Mouse (Mus musculus) thymus, adult 2 months (tissue): ENCODE results near the gene Rock2. TPM values are rescaled to one million over a fixed set of nuclear protein-coding genes. Genes with fewer than 3 reads are reported as not detected.

Experiments
- DNase-seq: peaks from one replicate; pipeline ENCODE4 v3.0.0; 2021
- H3K27ac ChIP-seq: fragments of 200-500 bp; 2 replicates; pipeline ENCODE4 v1.5.1; 2012; ENCODE audit warnings: low read length, control low read depth; ENCODE audit not compliant: control insufficient read depth, insufficient read depth
- H3K27me3 ChIP-seq: fragments of 200-500 bp; 2 replicates; pipeline ENCODE4 v1.6.1; 2012; ENCODE audit warnings: mild to moderate bottlenecking, low read length, moderate library complexity, mixed read lengths; ENCODE audit not compliant: control insufficient read depth, insufficient read depth
- H3K36me3 ChIP-seq: fragments of 200-500 bp; 2 replicates; pipeline ENCODE4 v1.6.1; 2012; ENCODE audit warnings: mild to moderate bottlenecking, low read length, moderate library complexity; ENCODE audit not compliant: control insufficient read depth, insufficient read depth
- H3K4me1 ChIP-seq: fragments of 200-500 bp; replicated peaks from 2 replicates; pipeline ENCODE4 v1.6.1; 2012; ENCODE audit warnings: low read length; ENCODE audit not compliant: control insufficient read depth, insufficient read depth
- H3K4me3 ChIP-seq: fragments of 200-500 bp; 2 replicates; pipeline ENCODE4 v1.5.1; 2012; ENCODE audit warnings: mild to moderate bottlenecking, low read length, control low read depth, moderate library complexity; ENCODE audit not compliant: control insufficient read depth, insufficient read depth
- CTCF ChIP-seq: fragments of 200-500 bp; IDR thresholded peaks from 2 replicates; pipeline ENCODE4 v1.5.1; 2012; ENCODE audit warnings: mild to moderate bottlenecking, control low read depth, low read length, moderate library complexity, borderline replicate concordance; ENCODE audit not compliant: control insufficient read depth, poor library complexity, insufficient read depth; ENCODE audit errors: extremely low read depth
- POLR2A ChIP-seq: fragments of 200-500 bp; IDR thresholded peaks from 2 replicates; pipeline ENCODE4 v1.6.1; 2012; ENCODE audit warnings: mild to moderate bottlenecking, low read length, control low read depth, moderate library complexity; ENCODE audit not compliant: control insufficient read depth, poor library complexity, insufficient read depth; ENCODE audit errors: extremely low read depth
- WGBS: fragments of 180-500 bp; shearing (Covaris S2); methylation state at CpG from one replicate; pipeline ENCODE4 v1.1.7; 2018; 5-methylcytosine and 5-hydroxymethylcytosine counted together
- polyA plus RNA-seq: library from polyadenylated mRNA; depleted of rRNA; stranded (reverse); fragments of >200 nt; gene quantifications from 2 replicates; pipeline ENCODE4 v1.2.3, GENCODE M21; 2012; rRNA removed

Rock2 gene
- polyA plus RNA-seq = 4.9 and 5.4 TPM in 2 replicates

DNA sequence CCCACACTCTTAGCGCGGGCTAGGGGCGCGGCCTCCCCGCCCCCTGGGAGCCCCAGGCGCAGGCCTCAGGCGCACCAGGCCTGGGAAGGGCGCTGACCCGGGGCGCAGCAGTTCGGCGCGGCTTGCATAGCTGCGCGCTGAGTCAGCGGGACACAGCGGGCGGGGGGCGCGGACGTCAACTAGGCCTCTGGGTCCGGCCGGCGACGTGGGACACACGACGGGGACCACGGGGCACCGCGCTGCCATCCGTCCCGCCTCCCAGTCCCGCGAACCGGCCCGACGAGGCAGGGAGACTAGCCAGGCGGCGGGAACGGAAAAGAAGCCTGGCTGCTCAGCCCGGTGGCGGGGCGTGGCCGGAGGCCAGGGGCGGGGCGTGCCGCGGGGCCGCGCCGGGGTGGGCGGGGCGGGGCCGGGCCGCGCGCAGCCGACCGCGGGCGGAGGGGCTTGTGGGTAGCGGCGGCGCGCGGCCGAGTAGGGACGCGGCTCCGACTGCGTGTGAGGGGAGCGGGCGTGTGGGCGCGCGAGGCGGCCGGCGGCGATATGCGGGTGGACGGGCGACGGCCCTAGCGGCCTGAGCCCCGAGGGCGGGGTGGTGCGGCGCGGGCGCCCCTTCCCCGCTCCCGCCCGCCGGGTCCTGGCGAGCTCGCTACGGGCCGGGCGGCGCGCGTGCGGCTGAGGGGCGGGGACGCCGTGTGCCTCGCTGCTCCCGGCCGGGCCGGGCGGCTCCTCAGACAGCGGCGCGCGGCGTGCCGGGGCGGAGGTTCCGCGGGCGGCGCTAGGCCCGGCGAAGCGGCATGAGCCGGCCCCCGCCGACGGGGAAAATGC, at the start of gene Rock2:
TSS of gene Rock2 (plus strand) at position 500 of the 825 bp plus-strand sequence.
- Histone ChIP-seq H3K36me3 (no peaks in the 10 kb centered on the region), H3K4me3 (peak within 1 kb of the TSS; percentile 71), H3K27ac (peak within 1 kb of the TSS; percentile 28), H3K4me1 (peaks cover 7% of the 10 kb centered on the region; the same call in 1 of the 2 replicates), H3K27me3 (no peaks in the 10 kb centered on the region)
- TF ChIP-seq POLR2A (peak; percentile 82), CTCF (peak; percentile 14; the same call in 1 of the 2 replicates)
- 2% methylated on average over 94 of the region's 130 CpGs for WGBS
- peak; percentile 84 for DNase-seq

DNA sequence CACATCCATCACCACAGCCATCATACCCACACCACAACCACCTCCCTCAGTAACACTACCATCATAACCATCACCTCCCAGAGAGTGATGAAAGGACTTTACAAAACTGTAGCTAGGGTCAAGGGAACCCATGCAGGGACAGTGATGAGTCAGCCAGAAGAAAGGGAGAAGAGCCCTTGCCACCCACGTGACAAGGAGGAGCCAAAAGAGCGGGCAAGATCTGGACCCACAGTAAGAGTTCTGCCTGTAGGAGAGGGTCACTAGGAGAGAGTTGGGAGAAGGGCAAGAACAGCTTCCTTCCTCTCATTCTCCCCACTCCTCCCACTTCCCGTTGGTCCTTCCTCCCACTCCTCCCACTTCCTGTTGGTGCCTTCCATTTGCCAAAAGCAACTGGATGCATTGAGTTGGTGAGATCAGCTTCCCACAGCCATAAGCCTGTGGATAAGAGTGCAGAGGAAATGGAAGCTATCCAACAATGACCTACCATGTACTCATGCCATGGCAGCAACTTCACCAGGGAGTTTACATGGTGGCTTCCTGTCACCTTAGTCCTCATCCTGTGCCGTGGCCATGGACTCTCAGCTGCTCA, 47.4 kb upstream of the Rock2 start:
- 71% methylated on average over 4 of the region's 4 CpGs for WGBS
- Histone ChIP-seq H3K4me3 (no peak overlapping the region), H3K36me3 (no peaks in the 10 kb centered on the region), H3K27me3 (no peaks in the 10 kb centered on the region), H3K4me1 (no peaks in the 10 kb centered on the region), H3K27ac (no peak overlapping the region)
- DNase-seq = no peak
- TF ChIP-seq CTCF = no peak
- TF ChIP-seq POLR2A = no peak

DNA sequence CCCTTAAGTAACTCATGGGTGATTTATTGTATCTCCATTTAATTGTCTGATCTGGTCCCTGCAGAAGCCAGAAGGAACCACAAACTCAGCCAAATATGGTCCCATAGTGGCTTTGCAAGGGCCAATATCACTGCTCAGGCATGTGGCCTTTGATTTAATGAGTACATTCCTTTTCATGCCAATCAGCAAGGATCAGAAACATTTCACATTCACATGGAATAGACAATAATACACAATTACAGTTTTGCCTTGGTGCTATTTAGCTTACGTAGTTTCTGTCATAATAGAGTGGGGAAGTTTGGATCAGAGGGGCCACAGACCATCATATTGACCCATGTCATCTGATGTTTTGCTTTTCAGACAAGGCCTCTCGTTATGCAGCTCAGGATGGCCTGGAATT, 46.2 kb upstream of the Rock2 start:
- Histone ChIP-seq H3K27me3 (no peaks in the 10 kb centered on the region), H3K4me3 (no peak overlapping the region), H3K36me3 (no peaks in the 10 kb centered on the region), H3K4me1 (no peaks in the 10 kb centered on the region), H3K27ac (no peak overlapping the region)
- no peak for DNase-seq
- 96% methylated on average over 2 of the region's 2 CpGs for WGBS
- TF ChIP-seq CTCF (no peak), POLR2A (no peak)

DNA sequence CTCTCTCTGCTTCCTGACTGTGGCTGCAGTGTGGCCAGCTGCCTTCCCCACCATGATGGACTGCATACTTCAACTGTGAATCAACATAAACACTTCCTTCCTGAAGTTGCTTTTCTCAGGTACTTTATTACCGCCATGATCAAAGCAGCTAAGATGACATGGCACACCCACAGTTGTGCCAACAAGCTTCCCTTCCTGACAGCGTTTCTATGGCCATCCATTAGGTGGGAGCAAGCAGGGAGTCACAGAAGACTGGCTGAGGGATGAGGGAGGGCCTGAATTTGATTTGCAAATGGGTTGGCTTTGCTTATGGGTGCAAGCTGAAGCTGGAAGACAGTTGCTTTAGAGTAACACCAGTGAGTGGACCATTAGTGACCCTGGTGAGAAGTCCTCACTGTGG, 44.9 kb upstream of the Rock2 start:
- no peak overlapping the region for H3K27ac ChIP-seq
- no peaks in the 10 kb centered on the region for H3K4me1 ChIP-seq
- H3K4me3 ChIP-seq = no peak overlapping the region
- H3K27me3 ChIP-seq = no peaks in the 10 kb centered on the region
- no peak for DNase-seq
- H3K36me3 ChIP-seq = no peaks in the 10 kb centered on the region
- WGBS = 31% methylated on average over 2 of the region's 2 CpGs
- TF ChIP-seq CTCF (no peak), POLR2A (no peak)

DNA sequence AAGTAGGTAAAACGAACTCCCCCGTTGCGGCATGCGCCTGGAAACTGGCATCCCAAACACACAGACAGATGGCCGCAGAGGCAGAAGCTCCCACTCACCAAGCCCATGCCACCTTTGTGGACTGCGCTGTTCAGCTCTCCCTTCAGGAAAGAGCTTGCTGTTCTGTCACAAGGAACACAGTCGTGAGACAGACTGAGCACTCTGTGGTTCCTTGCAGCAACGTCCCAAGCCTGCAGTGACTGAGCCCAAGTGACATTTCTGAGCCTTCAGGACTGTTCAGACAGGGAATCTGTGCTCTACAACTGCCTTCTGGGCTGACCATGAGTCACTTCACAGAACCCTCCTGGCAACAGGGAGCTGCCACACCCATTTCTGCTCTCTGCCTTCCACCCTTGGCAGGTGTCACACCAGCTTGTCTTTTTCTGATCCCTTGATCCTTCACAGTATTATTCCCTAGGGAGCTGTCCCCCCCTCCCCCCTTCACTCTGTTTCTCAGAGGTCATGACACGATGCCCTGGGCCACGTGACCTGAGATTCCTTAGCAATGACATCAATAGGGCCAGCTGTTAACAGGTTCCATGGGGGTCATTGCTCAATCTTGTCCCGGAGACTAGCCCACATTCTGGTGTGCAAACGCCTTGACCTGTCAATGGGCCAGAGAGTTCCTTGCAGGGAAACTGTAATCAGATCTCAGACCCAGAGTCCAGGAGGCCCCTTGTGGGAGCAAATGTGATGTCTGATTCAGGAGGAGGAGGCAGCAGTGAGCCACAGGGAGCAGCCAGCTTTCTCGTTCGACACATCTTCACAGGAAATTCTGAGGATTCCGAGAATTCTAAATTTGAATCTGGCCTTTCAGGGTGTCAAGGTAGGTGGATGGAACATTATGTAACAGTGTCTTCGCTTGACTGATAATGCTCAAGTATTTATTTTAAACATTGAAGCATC, 44.0 kb upstream of the Rock2 start:
- no peaks in the 10 kb centered on the region for H3K36me3 ChIP-seq
- no peak overlapping the region for H3K27ac ChIP-seq
- H3K4me1 ChIP-seq = no peaks in the 10 kb centered on the region
- 86% methylated on average over 16 of the region's 16 CpGs for WGBS
- H3K27me3 ChIP-seq = no peaks in the 10 kb centered on the region
- no peak for DNase-seq
- H3K4me3 ChIP-seq = no peak overlapping the region
- TF ChIP-seq CTCF = no peak
- TF ChIP-seq POLR2A = no peak

DNA sequence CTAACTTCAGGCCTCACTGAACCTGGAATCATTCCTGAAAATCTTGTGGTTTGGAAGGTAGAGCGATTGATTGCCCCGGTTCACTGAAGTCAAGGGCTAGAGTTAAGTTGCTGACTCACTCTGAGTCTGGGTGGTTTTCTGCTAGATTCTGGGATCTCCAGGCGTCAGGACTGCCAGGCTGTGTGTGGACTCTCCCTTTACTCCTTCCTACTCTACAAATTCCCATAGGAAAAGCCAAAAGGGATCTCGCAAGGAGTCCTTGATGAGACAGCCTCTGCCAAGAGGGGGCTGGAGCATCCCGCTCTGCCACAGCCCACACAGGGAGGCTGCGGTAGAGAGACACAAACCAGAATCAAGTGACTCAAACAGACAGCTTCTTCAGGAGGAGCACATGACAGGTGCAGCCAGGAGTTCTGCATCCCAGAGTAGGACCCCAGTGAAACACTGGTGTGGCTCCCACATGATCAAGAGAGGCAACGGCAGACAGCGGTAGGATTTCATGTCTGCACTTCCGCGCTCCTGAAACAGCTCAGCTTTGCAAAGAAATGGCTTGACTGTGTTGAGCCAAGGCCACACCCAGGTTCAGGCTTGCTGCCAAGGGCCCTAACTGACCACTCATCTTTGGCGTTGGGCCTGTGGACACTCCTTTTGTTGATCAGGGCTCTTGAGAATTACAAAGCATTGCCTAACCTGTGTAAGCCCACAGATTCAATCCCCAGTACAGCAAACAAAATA, 41.1 kb upstream of the Rock2 start:
- no peaks in the 10 kb centered on the region for H3K36me3 ChIP-seq
- TF ChIP-seq CTCF (no peak), POLR2A (no peak)
- no peak for DNase-seq
- WGBS = 78% methylated on average over 11 of the region's 11 CpGs
- H3K4me1 ChIP-seq = no peaks in the 10 kb centered on the region
- no peak overlapping the region for H3K27ac ChIP-seq
- H3K27me3 ChIP-seq = no peaks in the 10 kb centered on the region
- H3K4me3 ChIP-seq = no peak overlapping the region
